Mouse (Mus musculus): ENCODE measurements around the gene Ier2. TPM values are rescaled to one million over a fixed set of nuclear protein-coding genes. Genes with fewer than 3 reads are reported as not detected.
"Not testable (repeated sequence)": the region's sequence is repeated elsewhere in the genome, so short reads cannot be mapped to it uniquely, and the experiment has no call there.

Ier2 gene
- total RNA-seq, 4 experiments from 2014 or later = 7.0 to 10.2 (median 9.3) TPM

DNA sequence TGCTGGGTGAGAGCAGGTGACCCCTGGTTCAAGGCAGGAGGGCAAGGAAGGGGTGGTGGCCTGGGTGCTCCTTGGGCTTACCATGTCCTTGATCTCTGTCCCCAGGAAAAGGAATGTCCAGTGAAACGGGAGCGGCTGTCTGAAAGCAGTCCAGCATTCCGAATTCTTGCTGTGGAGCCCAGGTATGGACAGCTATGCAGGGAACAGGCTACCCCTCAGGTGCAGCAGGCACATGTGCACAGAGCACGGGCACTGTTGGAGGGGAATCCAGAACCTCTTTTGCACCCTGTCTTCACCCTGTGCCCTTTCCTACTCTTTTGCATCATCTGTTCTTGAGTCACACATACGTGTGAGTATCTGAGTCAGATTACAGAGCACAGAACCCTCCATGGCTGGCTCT, 35.6 kb upstream of the Ier2 start:
- no peak for DNase-seq (ENCODE audit: low spot score in 2 of 2)

DNA sequence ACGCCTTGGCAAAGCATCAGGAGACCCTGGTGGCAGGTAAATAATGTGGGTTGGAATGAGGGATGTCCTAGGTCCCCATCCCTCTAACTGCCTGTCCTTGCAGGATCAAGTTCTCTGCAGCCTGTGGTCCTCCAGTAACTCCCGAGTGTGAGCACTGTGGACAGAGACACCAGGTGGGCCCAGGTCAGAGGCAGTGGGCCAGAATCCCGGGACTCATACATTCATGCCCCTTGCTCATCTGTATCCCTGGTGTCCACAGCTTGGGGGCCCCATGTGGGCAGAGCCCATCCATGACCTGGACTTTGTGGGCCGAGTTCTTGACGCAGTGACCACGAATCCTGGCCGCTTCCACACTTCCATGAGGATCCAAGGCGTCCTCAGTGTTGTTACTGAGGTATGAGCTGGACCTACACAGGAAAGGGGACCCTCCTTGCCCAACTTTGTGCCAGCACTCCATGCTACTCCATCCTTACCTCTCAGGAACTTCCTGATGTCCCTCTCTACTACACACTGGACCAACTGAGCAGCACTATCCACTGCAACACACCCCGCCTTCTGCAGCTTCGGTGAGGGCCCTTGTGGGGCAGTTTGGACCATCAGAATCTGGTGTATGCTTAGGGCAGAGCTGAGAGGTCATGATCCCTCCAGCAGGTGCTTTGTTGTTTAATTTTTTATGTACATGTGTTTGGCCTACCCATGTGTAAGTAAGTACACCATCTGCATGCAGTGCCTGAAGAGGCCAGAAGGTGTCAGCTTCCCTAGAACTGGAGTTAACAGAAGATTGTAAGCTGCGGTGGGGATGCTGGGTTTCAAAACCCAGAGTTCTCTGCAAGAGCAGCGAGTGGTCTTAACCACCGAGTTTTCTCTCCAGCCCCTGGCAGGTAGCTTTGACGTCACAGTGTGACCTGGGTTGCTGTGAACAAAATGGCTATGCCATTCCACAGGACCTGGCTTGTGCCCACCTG, 34.8 kb upstream of the Ier2 start:
- no peak for DNase-seq (ENCODE audit: low spot score in 2 of 2)

DNA sequence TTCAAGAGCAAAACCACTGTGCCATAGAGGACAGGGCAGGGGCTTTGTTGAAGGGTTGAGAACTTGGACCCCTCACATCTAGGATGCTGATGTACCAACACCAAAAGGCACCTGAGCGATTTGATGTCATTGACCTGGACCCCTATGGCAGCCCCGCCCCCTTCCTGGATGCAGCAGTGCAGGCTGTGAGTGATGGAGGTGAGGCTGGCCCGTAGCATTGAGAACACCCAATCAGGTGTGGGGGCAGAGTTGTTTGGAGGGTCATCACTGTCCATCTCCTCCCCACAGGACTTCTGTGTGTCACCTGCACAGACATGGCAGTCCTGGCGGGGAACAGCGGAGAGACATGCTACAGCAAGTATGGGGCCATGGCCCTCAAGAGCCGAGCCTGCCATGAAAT, 32.5 kb upstream of the Ier2 start:
- no peak for DNase-seq (ENCODE audit: low spot score in 2 of 2)

DNA sequence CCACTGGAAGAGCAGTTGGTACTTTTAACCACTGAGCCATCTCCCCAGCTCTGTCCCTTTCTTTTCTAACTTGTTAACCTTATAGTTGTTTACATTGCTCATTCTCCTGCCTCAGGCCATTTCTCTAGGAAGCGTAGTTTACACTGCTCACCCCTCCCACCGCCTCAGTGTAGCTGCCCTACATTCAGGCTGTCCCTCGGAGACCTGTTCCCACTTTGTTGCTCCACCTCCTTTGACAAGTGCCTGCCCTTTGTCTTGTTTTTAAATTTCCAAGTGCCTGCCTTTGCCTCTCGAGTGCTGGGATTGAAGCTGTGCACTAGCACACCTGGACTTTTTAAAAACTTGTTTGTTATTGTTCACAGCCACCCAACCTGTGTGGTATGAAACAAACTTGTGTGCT, 30.7 kb upstream of the Ier2 start:
- DNase-seq (ENCODE audit: low spot score in 2 of 2) = no peak

DNA sequence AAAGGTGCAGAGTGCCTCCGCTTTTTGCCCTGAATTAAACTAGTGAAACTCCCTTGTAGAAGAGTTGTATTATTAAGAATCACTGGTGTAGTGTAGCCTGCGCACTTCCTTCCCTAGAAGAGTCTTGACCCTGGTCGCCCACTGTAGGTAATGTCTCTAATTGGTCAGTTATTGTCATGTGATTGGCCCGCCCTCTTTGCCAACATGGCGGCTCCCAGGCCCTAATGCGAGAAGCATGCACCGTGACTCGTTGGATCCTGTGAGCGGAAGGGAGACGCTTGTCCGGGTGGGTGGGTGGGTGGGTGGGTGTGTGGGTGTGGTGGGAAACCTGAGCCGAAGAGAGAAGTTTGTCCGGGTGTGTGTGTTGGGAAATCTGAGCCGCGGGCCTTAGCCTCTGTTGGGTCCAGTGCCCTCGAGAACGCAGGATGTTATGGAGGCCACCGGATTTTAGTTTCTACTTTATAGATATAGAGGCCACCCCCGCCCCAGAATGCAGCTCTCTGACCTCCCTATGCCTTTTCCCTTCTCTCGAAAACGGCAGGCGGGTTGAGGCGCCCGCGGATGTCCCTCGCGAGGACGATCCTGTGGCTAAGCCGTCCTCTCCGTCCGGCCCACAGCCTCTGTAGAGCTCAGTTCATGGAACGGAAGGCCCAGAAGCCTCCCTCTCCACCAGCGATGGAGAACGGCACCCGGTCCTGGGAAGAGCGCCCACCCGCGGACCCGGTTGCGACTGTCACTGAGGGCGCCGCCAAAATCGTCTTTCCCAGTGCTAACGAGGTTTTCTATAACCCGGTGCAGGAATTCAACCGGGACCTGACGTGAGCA, 26.7 kb upstream of the Ier2 start:
- DNase-seq (ENCODE audit: low spot score in 2 of 2) = peak; percentile 87 to 92

DNA sequence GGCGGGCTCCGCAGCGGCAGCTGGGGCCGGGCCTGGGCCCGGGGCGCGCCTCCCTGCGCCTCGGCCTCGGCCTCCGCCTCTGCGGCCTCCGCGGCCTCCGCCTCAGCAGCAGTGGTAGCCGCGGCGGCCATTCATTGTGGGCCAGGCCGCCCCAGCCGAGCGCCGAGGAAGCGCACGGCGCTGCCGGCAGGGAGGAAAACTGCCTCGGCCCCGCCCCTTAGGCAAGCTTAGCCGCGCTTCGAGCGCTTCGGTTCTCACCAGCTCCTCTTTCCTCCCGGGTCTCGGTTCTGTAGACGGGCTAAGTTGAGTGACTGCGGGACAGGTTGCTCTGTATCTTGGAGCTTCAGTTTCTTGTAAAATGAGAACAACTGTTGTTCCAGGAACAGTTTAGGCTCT, 25.1 kb upstream of the Ier2 start, which contains the start of gene Nacc1:
Gene Nacc1 (minus strand): TSS at position 158 of the 396 bp plus-strand sequence.
- DNase-seq (ENCODE audit: low spot score in 2 of 2) = peak in 1 of 2 experiments; percentile 78

DNA sequence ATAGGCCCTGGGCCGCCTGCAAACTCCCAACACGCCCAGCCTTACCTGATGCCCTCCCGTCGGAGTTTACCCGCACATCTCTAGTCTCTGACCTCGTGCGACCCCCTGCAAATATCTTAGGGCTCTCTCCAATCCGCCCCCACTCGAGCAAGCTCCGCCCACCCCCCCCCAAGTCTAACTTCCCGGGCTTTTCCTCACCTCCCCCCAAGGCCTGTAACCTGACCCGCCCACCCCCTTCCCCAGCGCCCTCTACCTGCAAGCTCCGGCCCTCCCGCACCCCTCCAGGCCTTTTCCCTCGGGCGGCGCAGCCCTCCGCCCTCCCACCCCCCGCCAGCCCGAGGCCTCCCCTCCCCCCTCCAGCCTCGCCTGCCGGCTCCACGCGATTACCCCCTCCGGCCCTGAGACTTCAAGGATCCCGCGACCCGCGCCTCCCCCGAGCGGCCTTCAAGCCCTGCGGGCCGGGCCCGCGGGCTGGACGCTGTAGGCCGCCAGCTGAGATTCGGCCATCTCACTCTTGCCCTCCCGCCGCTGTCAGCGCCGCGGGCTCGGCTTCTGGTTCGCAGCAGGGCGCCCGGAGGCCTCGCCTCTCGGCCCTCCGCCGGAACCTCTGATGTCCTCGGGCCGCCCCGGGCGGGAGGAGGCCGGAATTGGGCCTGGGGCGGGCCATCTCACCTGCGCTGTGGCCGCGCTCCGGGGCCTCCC, 24.5 kb upstream of the Ier2 start:
- DNase-seq (ENCODE audit: low spot score in 2 of 2) = no peak

DNA sequence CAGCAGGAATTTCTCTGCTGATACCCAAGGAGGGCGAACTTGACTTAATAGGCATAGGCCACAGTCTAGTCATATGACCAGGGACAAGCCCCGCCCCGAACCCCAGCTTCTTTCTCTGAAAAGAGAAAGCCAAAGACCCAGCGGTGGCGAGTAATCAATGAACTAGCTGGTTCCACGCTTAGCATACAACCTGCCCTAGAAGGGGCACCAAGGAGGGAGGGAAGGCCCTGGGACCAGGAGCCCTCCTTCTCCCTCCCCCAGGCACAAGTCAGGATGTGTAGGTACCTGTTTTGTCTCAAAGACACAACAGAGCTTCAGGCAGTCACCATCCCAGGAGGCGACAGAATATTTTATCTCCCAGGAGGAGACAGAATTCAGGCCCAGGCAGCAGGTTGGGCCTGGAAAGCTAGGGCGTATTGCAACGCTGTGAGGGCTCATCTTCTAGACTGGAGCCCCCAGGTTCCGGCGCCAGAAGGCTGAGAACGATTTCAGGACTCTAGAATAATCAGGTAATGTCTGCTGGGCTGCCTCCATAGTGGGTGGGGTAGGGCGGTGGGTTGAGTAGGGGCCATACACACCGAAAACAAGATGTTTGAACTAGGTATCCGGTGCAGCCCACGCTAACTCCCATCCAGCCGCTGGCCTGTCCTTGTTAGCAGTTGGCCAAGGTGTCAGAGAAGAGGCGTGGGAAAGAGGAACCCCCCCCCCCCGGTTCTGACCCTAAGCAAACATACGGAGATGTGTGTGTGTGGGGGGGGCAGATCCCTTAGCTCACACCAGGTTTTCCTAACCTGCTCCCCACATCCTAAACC, 23.7 kb upstream of the Ier2 start, which contains the start of gene Trmt1:
Gene Trmt1 (plus strand): TSS at position 117 of the 812 bp plus-strand sequence.
- DNase-seq (ENCODE audit: low spot score in 2 of 2) = no peak

DNA sequence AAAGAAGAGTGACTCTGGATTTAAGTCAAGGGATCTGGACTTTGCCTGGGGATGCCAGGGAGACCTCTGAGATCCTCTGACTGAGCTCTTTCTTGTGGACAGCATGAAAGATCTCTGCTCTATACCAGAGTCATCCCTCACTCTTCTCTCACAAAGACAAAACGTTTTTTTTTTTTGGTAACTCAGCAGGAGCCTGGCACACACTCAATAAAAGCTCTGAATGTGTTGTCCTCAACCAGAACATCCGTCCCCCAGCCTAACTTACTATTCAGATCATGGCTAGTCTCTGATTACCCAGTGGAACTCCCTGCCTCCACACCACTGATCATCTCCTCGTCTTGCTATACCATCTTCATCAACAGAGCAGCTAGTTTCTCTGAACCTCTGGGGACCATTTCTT, 21.9 kb upstream of the Ier2 start:
- no peak for DNase-seq (ENCODE audit: low spot score in 2 of 2)

DNA sequence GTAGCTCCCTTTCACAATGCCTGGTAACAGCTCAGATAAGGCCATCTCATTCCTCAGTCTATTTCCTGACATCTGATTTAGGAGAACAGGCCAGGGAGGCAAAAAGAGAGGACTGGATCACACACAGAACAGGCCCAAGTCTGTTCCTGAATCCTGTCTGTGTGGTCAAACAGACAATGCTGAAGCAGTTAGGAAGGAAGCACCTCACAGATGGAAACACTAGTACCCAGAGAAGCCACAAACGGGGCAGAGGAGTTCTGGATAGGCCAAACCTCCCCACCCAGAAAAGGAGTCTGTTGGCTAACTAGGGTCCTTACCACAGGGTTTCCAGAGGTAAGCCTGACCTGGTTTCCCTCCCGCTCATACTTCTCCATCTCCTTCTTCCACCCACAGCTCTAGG, 19.6 kb upstream of the Ier2 start:
- no peak for DNase-seq (ENCODE audit: low spot score in 2 of 2)

DNA sequence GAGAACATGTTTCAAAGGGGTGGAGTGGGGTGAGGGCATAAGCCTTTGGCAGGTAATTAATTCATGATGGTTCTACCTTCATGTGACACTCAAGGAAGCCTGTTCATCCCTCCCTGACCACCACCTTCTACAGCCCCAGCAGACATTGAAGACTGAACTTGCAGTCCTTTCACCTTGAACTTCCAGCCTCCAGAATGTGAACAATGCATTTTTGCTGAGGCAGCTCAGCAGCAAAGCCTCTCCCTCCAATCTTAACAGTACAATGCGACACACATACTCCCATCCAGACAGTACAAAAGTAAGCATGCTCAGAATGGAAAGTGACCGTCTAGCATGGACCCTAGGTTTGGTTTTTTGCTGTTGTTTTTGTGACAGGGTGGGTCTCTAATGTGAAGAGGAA, 18.8 kb upstream of the Ier2 start:
- DNase-seq (ENCODE audit: low spot score in 2 of 2) = no peak

DNA sequence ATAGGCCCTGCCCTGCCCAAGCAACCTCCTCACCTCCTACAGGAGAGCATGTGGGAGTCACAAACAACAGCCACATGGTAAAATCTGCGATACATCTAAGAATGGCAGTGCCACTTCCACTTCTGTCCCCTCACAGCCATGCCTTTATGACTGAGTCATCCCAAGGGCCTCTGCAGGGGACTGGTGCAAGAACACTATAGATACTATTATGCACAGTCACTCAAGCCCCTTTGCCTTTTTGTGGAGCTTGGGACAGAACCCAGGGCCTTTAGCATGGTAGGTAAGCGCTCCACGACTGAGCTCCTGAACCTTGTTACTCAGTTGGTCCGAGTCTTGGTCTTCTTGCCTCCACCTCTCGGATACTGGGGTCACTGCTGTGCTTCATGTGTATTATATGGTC, 14.7 kb upstream of the Ier2 start:
- DNase-seq (ENCODE audit: low spot score in 2 of 2) = no peak

DNA sequence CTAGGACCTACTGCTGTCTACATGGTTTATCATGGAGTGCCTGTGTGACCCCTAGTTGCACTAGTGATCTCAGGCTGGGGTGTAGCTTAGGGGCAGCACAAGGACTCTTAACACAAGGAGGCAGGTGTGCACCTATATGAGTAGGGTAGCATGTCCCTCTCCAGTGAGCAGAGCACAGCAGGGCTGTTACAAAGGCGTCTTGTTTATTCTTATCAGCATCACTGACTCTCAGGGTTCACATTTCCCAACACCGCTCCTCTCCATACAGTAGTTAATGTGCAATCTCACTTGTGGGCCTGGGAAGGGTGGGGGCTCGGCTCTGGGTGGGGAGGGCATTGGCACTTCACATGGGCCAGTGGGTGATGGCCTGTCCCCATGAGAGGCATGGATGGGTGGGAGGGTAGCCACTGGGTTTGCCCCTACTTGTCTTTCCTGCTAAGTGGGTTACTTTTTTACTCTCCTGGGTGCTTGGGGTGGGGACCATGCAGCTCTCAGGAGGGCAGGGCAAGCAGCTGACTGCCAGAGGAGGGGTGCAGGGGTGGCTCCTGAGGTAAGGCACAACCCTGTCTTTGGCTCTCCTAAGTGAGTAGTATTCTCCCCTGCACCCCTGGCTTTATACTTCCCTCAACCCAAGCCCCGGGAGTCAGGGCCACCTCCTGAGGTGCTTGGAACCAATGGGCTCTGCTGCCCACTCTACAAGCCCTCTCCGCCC, 7.8 kb upstream of the Ier2 start:
- DNase-seq (ENCODE audit: low spot score in 2 of 2) = not testable (repeated sequence)

DNA sequence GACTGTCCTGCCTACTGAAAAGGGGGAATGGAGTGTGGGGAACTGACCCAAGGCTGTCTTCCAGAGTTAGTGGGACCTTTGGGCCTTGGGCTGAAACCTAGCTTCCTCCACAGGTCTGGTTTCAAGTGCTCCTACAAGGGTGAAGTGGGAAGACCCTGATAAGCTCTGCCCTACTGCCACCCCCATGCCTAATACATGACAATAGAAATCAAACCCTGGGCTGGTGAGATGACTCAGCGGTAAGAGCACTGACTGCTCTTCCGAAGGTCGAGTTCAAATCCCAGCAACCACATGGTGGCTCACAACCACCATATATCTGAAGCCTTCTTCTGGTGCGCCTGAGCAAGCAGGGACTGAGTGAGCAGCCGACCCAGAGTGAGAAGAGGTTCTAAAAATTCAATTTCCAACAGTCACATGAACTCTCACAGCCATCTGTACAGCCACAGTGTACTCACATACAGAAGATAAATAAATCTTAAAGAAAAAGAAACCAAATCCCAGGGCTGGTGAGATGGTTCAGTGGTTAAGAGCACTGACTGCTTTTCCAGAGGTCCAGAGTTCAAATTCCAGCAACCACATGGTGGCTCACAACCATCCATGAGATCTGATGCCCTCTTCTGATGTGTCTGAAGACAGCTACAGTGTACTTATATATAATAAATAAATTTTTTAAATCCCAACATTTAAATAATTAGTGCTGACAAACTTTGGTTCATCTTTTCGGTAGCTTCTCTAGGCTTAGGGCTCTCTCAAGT, 6.3 kb upstream of the Ier2 start:
- no peak for DNase-seq (ENCODE audit: low spot score in 2 of 2)

DNA sequence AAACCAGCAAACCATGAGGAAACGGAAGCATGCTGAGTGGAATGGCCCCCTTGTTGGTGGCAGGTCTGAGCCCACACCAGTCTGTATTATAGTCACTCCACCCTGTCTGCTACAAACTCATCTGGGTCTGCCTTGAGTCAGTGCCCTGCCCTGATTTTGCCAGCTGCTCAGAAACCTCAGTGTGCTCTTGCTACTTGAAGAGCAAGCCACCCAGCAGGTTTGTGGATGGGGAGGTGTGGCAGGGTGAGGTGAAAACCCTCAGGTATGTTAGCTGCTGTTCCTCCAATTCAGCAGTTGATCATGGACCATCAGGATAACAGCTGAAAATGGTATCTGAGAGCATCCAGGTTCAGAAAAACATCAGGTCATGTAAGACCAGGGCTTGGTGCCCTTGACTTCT, 5.4 kb upstream of the Ier2 start:
- DNase-seq (ENCODE audit: low spot score in 2 of 2) = no peak

DNA sequence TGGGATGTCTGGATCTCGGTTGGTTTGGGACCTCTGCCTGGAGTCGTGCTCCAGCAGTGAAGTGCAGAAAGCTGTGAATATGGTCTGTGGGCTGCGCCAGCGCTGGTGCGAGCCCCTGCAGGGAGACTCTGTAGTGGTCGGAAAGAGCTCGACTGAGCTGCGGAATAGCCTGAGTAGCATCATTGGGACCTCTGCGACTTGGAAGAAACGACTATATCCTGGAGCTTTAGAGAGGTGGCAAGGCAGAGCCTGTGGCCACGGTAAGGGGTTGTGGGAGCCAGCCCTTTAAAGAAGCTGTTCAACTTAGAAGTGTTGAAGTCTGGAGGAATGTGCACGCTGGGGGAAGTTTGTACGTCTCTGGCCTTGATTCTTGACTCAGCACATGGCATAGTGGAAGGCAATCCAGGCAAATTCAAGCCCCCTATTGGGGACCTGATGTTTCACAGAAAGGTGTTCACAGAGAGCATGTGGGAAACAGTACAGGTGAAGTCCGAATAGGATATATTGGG, 2.8 kb upstream of the Ier2 start:
- no peak for DNase-seq (ENCODE audit: low spot score in 2 of 2)

DNA sequence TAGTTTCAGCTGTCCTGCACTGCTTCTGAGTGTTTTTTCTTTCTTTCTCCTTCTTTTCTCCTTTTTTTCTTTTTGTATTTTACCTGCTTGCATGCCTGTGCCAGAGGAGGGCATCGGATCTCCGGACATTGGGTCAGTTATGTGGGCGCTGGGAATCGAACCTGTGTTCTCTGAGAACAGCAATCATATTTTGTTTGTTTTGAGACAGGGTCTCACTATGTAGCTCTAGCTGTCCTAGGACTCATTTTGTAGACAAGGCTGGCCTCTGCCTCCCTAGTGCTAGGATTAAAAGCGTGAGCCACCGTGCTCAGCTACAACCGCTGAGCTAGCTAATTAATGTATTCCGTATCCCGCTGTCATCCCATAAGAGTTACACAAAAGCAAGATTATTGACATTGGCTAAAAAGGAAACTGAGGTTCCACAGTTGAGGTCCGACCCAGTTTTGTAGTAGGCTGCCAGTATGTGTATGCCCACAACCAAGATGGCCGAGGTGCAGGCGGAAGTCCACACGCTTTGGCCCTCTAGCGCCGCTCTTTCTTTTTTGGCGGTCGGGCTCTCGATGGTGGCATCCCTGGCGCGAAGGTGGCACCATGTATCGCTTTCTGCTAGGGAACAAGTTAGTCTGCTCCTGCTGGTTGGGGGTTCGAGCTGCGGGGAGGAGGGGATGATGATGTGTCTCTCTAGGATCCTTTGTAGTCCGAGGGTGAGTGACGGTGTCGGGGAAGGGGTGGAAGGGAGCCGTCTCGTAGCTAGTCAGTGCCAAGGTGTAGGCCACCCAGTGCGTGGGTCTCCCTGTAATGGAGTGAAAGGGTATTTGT, 2.1 kb upstream of the Ier2 start:
- peak; percentile 76 to 82 for DNase-seq (ENCODE audit: low spot score in 2 of 2)

Data from layer of hippocampus, adult 8-10 months (tissue).